Mouse (Mus musculus) frontal cortex, postnatal 14 days (tissue): Measurements from ENCODE around the gene Brox.

Source experiments
- DNase-seq, 2 experiments: peaks; one replicate each; pipeline ENCODE4 v3.0.0; 2022; ENCODE audit warnings: low spot score in 2 of 2

Brox gene

DNA sequence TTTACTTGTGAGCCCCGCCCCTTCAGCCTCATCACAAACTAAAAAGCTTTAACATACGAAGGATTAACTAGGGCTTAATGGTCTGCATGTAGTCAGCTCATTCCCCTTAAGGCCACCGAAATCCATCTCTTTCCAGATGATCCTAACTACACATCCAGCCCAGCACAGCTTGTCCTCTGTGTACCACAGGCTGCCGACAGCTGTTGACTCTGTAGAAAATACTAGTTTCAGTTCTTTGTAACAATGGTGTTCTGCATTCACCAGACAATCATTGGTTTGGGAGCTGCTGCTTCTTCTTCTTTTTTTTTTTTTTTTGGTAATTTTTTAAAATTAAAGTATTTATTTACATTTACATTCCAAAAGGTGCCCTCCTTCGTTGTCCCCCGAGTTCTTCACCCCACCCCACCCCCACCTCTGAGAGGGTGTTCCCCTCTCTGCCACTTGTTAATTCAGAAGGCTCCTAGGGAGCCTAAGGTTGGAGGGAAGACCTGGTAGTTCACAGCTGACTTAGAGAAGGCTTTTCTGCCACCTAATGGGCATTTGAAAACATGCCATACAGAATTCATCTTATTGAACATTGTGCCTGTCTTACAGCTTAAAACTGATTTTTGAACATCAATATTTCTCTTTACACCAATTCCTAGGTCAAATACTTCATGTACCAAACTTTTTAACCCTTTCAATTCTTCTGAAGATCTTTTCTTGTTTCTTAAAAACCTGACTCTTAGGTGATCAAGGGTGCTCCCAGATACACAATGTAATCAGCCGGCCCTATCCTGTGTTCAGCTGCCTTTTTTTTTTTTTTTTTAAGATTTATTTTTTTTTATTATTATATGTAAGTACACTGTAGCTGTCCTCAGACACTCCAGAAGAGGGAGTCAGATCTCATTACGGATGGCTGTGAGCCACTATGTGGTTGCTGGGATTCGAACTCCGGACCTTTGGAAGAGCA is 23.9 kb downstream of the Brox start:
- no peak for DNase-seq

DNA sequence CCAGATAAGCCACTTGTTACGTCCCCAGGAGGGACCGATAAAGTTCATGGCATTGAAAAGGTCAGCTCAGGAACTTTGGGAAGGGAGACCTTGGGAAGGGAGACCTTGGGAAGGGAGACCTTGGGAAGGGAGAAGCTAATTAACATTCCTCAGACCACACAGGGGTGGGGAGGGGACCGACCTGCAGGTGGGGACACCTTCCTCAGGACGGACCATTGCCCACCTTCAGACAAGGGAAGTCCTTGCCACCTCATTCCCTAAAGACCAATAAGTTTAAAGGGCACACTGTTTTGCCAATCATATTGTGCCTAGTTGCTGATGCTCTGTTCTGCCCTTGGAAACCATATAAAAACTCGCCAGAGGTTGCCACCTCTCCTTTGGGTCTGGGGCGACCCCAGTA is 29.4 kb downstream of the Brox start:
- DNase-seq, result no peak

DNA sequence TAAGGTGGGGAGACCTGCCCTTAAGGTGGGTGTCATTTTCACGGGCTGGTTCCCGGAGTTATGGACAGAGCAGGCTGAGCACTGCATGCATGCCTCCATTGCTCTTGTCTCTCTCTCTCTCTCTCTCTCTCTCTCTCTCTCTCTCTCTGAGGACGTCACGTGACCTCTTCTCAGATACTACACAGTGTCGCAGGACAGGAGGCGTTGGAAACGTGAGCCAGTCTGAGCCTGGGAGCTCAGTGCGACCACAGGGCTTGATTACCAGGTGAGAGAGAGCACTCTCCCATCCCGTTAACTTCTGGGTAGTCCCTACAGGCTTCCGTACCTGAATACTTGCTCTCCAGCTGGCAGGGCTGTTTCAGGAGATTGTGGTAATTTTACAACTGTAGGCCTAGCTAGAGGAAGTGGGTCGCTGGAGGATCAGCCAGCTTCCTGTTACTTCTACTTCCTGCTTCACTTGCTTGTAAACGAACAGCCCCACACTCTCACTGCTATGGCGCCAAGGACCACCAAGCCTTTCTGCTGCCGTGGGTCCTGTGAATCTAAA is 31.1 kb downstream of the Brox start:
- DNase-seq, result no peak

DNA sequence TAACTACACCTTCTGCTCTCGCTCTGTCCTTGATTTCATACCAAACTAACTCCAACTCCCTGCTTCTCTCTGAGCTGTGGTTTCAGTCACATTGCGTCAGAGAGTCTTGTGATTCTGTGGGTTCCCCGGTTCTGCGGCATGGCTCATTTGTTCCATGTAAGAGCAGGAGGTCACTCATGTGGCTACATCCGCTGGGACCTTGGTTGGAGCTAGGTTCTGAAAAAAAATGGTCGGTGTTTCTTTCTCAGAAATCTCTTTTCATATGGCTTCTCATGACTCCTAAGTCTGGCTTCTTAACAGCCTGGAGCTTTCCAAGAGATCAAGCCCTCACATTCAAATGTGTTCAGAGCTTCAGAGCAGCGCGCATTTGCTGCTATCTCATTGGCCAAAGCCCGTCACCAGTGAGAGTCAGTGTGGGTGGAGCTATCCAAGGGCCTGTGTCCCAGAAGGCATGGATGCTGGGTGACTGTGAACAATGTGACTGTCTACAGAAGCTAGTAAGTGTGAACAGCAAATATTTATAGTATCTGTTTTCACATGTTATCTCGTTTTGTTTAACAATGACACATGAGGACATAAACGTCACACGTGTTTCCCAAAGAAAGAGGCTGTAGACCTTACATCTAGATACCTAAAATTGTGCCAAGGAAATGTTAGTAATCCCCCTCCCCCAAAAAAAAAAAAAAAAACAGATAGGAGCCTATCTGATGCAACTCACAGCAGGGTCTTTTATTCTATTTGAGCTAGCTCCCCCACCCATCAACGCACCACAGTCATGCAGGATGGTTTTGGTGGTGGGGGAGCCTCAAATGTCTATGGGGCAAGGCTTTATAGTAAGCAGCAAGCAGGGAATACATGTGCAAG is 32.7 kb downstream of the Brox start:
- DNase-seq, result no peak

DNA sequence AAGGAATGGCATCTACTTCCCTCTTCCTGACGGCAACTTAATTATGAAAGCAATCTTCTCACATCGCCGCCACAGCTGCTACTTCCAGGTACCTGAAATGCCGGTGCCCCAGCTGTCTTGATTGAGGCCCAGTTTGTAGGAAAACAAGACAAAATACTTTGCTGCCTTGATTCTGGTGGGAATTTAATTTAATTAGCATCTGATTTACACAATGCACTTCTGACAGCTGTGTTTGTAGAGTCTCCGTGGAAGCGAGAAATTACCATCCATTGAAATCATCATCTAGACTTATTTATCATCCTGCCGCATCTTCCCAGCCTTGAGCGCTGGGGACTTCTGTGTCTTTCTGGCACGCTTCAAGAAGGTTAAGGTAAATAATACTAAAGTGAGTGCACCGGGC is 44.5 kb downstream of the Brox start:
- no peak for DNase-seq

DNA sequence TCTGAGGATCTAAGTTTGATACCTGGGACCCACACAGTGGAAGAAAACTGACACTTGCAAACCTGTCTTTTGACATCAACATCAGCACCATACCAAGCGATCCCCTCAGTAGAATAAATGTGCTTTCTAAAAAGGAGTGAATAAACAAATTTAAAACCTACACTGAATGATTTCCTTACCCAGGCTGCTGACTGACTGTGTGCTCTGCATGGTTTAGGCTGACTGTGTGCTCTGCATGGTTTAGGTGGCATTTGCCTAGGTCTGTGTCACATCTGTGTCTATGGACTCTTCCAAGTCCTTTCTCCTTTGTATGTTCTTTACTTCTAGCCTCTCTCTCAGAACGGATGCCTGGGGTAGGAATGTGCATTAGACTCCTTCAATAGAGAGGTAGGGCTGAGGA is 45.3 kb downstream of the Brox start:
- DNase-seq, result no peak

DNA sequence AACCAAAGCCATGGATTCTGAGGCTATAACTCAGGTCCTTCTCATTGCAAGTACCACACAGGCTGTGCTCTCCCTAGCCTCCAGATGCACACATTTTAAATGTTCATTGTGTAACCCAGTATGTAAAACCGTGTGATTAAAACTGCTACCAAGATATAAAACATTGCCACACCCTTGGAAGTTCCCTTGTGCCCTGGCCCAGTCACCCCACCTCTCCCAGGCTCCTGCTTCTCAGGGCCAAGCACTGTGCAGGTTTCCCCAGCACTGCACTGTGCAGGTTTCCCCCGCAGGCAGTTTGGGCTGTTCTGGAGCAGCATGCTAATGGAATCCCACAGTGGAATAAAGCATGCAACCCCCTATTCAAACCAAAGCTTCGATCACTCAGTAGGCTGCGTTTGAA is 46.5 kb downstream of the Brox start:
- no peak for DNase-seq

DNA sequence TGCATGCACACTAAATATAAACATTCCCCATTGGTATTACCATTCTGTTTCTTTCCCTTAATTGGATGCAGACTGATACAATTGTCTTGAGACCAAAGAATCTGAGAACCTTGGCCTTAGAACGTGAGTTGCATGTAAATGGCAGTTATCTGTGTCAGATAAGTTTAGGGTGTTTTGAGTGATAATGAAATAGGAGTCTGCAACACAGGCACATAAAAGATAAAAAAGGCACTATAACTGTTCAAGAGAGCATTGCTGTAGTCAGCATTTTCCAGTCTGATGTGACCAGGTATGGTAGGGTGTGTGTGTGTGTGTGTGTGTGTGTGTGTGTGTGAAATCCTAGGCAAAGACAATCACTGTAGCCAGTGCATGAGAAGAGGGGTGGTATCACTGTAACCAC is 48.9 kb downstream of the Brox start:
- no peak for DNase-seq

DNA sequence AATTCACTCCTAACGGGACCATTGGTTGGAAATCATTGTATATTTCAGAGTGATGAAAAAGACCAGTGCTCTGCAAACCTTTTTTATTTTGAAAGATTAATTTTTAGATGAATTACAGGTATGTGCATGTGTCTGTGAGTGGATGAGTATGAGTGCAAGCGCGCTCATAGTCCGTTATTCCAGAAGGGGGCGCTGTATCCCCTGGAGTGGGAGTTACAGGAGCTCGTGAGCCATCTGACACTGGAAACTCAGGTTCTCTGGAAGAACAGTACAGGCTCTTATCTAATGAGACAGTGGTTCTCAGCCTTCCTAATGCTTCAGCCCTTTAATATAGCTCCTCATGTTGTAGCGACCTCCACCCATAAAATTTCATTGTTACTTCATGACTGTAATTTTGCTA is 53.8 kb downstream of the Brox start:
- no peak for DNase-seq

DNA sequence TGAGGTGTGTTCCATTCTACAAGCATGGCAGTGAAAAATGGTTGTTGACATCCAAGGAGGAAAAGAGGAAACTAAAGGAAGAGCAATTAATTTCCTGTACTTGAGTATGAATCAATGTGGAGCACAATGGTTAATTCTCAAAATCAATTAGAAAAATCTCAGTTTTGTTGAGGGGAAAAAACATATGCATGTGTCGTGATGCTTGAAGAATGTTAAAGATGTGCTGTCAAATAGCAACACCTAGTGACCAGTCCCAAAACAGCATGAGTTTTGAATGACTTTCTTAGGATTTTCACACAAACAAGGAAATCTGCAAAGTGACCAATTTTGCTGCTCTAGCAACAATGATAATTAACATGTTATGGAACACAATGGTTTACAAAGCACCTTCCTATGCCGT is 59.2 kb downstream of the Brox start:
- no peak for DNase-seq

DNA sequence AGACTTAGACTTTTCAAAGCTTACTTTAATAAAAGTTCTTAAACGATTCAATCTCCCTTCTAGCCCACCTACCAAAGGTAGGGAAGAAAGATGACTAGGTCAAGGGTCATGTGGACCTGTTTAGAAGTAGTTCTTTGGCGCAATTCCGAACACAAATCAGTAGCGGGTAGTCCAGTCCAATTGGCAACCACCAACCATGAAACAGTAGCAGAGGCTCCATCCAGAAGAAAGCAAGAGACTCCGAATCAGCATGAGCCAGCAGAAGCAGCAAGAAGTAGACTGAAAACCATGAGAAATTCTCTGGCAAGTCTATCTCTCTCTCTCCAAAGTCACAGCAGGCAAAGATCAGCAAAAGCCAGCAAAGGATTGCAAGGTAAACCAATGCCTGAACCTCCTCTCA is 60.6 kb downstream of the Brox start:
- no peak for DNase-seq

DNA sequence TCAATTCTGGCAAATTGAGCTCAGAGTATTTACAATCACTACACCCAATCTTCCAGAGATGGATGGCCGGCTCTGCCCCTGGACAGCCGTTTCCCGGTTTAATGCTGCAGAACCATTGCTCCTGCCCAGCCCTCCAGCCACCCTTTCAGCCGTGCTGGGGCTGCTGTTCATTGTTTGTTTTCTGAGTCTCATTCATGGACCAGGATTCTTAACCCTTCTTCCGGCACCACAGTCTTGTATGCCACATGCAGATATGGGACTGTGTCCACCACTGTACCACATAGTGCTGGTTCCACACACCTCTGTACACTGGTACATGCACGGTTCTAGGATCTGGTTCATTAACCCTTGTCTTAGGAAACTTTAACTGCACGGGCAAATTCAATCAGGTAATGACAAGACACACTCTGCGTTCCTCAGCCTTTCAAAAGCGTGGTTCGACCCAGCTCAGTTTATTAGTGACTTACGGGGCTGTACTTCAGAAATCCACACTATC is 63.3 kb downstream of the Brox start:
- DNase-seq, result no peak

DNA sequence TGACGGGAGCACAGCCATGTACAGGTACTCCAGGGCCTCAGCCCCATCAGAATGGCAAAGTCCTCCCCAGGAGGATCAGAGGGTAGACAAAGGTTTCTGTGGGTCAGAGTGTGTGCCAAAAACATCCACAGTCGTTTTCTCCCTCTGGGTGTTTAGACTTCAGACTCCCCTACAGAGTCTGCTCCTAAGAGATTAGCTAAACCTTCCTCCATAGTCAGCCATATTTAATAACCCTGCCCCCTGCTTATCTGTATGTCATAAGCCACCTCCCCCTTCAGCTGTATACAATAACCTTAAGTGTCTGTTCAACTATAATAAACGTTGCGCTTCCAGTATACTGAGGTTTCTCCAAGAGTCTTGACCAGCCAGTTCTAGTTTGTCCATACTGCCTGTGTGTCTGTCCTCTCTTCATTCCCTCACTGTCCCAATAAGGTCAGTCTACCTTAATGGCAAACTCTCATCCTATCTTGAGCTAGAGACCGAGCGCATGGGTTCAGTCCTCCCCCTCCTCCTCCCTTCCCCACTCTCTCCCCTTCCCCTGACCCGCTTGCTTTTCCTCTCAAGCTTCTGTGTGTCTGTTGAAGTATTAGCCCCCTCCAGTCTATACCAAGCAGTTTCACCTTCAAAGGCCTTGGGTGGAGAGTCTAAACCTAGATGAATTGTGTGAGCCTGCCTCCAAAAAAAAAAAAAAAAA is 63.9 kb downstream of the Brox start:
- no peak for DNase-seq

DNA sequence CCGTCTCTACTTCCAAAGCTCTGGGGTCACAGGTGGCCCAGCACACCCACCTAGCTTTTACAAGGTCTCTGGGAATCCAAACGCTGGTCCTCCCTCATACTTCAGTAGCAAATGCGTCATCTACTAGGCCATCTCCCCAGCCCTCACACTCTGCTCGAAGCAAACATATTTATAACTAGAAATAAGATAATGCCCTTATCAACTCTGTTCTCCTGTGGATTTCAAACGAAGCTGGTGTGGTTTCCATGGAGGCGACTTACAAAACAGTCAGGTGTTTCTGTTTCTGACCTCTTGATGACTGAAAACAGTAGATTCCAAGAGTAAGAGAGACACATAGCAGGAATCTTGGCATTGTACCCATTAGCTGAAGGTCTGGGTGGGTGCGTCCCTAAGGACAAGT is 69.6 kb downstream of the Brox start:
- DNase-seq, result no peak
